Mouse (Mus musculus) central nervous system, embryonic 14 days (tissue): Measurements from ENCODE around the gene Chst5. TPM values are rescaled to one million over a fixed set of nuclear protein-coding genes. Genes with fewer than 3 reads are reported as not detected.

ENCODE experiments used
- polyA plus RNA-seq: library from polyadenylated mRNA; depleted of rRNA; stranded (reverse); fragments of >200 nt; gene quantifications from 2 replicates; pipeline ENCODE4 v1.2.3, GENCODE M21; 2012; rRNA removed

The Chst5 gene
- polyA plus RNA-seq, result 2.2 and 3.4 TPM in 2 replicates

GRCm38 (mm10) chr8:111909621-111910450 lies at the start of gene Chst5:
Gene Chst5, minus strand, starts transcription at chr8:111910447.

GRCm38 (mm10) chr8:111940171-111941100 lies 30.2 kb upstream of the Chst5 start, which contains the start of gene Gabarapl2:
Gene Gabarapl2, plus strand, starts transcription at chr8:111940703.

GRCm38 (mm10) chr8:111933348-111934076 lies 23.3 kb upstream of the Chst5 start, which contains the start of gene Tmem231:
Gene Tmem231, minus strand, starts transcription at chr8:111933881.

GRCm38 (mm10) chr8:111876355-111876948 lies 33.8 kb downstream of the Chst5 start, which contains the start of gene Tmem170:
Gene Tmem170, minus strand, starts transcription at chr8:111876750.

GRCm38 (mm10) chr8:111853861-111854501 lies 56.3 kb downstream of the Chst5 start, which contains the start of gene Cfdp1:
Gene Cfdp1, minus strand, starts transcription at chr8:111854291.

Other genes with a start within 250 kb of the Chst5 start
- 0.09 and 0.11 TPM in 2 replicates for gene Ctrb1, start 219.4 kb downstream of the Chst5 start, polyA plus RNA-seq
- 83.0 and 93.6 TPM in 2 replicates for gene Bcar1, start 166.6 kb downstream of the Chst5 start, polyA plus RNA-seq
- gene Cfdp1, start 56.2 kb downstream of the Chst5 start, polyA plus RNA-seq, result 123 and 125 TPM in 2 replicates
- 3.4 and 4.0 TPM in 2 replicates for gene Tmem170, start 33.7 kb downstream of the Chst5 start, polyA plus RNA-seq
- 13.6 and 14.6 TPM in 2 replicates for gene Tmem231, start 23.4 kb upstream of the Chst5 start, polyA plus RNA-seq
- 128 and 145 TPM in 2 replicates for gene Gabarapl2, start 30.3 kb upstream of the Chst5 start, polyA plus RNA-seq
- 11.2 and 12.0 TPM in 2 replicates for gene Adat1, start 81.9 kb upstream of the Chst5 start, polyA plus RNA-seq
- 111 and 113 TPM in 2 replicates for gene Kars, start 100.9 kb upstream of the Chst5 start, polyA plus RNA-seq
- gene Terf2ip, start 101.0 kb upstream of the Chst5 start, polyA plus RNA-seq, result 31.7 and 33.6 TPM in 2 replicates
- 0.14 and 0.23 TPM in 2 replicates for gene Gm6793, start 104.6 kb upstream of the Chst5 start, polyA plus RNA-seq